Mouse (Mus musculus) E14TG2a.4 (cell line): Measurements from ENCODE around the gene Zranb3.

Experiments used
- CTCF ChIP-seq: conservative IDR thresholded peaks from 2 replicates; pipeline ENCODE4 v1.5.1; 2014; ENCODE audit warnings: low read length
- NANOG ChIP-seq: IDR thresholded peaks from 2 replicates; pipeline ENCODE4 v1.6.1; 2014; ENCODE audit warnings: borderline replicate concordance, low read length, mixed read lengths

GRCm38 (mm10) chr1:128070003-128070402 is 32.8 kb downstream of the Zranb3 start:
- TF ChIP-seq CTCF (no peak), NANOG (no peak)
